Mouse (Mus musculus) heart, postnatal 0 days (tissue): ENCODE measurements around the gene Glg1.
"Not testable (repeated sequence)": the region's sequence is repeated elsewhere in the genome, so short reads cannot be mapped to it uniquely, and the experiment has no call there.

Experiments
- CTCF ChIP-seq: IDR thresholded peaks from 2 replicates; pipeline ENCODE4 v1.5.1; 2016; ENCODE audit warnings: antibody characterized with exemption, control low read depth, low read depth
- EP300 ChIP-seq: IDR thresholded peaks from 2 replicates; pipeline ENCODE4 v1.6.1; 2016; ENCODE audit warnings: antibody characterized with exemption, low read depth

- TF ChIP-seq CTCF, EP300: not testable (repeated sequence)
These were observed 113.5 kb downstream of the Glg1 start for GRCm38 (mm10) chr8:111145460-111146012.
